8 mouse cellular contexts compared by ENCODE assay signal in genomic region chr13:28950266-28950622, GRCm38 (mm10). TPM values are rescaled to one million over a fixed set of nuclear protein-coding genes. Genes with fewer than 3 reads are reported as not detected.
A peak's percentile ranks its signal among the peaks of the same experiment; 100 is the strongest.
DNase-seq lines count a peak whose midpoint lies in the region; ATAC-seq and TF ChIP-seq lines count a peak whose summit lies in the region.

No protein-coding gene starts in this region.

- H3K27ac ChIP-seq in gastrocnemius, adult 2 months: peak overlapping the region; percentile 83
- H3K27ac ChIP-seq in heart, embryonic 15.5 days: peak overlapping the region; percentile 100
- no peak overlapping the region for H3K27ac ChIP-seq in liver, postnatal 0 days (ENCODE audit: low read depth)

- peak; percentile 55 for TF ChIP-seq CTCF in gastrocnemius, adult 2 months (IDR thresholded peaks at IDR 0.05)
- TF ChIP-seq CTCF in C2C12 (IDR thresholded peaks at IDR 0.05; ENCODE audit: control insufficient read depth, insufficient read depth, insufficient read length): no peak
- TF ChIP-seq CTCF in liver, postnatal 0 days (IDR thresholded peaks at IDR 0.05; ENCODE audit: low read depth): peak; percentile 14; the same call in 1 of the 2 replicates

- H3K79me2 ChIP-seq in C2C12 (ENCODE audit: control insufficient read depth, insufficient read depth): peaks cover 56% of the 10 kb centered on the region

- ATAC-seq in heart, embryonic 15.5 days (replicated peaks; ENCODE audit: insufficient number of reproducible peaks, insufficient read depth, low FRiP score, low read depth): no peak
- ATAC-seq in liver, postnatal 0 days: no peak
- no peak for ATAC-seq in inflammation-experienced regulatory T-cells, adult 6 months
- ATAC-seq in cerebellum, adult (ENCODE audit: insufficient number of reproducible peaks, low FRiP score, low TSS enrichment): no peak

- no peaks in the 10 kb centered on the region for H3K9me3 ChIP-seq in heart, embryonic 15.5 days (replicated peaks)
- no peaks in the 10 kb centered on the region for H3K9me3 ChIP-seq in liver, postnatal 0 days (ENCODE audit: low read length)

- peak overlapping the region; percentile 91 for H3K4me3 ChIP-seq in gastrocnemius, adult 2 months
- H3K4me3 ChIP-seq in C2C12 (ENCODE audit: insufficient read depth, poor library complexity, severe bottlenecking): peak overlapping the region; percentile 92
- H3K4me3 ChIP-seq in heart, embryonic 15.5 days: peak overlapping the region; percentile 86
- H3K4me3 ChIP-seq in liver, postnatal 0 days (ENCODE audit: low read depth, low read length): peak overlapping the region; percentile 60

- peak overlapping the region; percentile 98 for H3K9ac ChIP-seq in heart, embryonic 15.5 days
- peak overlapping the region; percentile 27; the same call in 1 of the 2 replicates for H3K9ac ChIP-seq in liver, postnatal 0 days (replicated peaks)

- peaks cover 19% of the 10 kb centered on the region for H3K36me3 ChIP-seq in C2C12 (ENCODE audit: control insufficient read depth, insufficient read depth)
- H3K36me3 ChIP-seq in heart, embryonic 15.5 days: no peaks in the 10 kb centered on the region
- H3K36me3 ChIP-seq in liver, postnatal 0 days (replicated peaks; ENCODE audit: insufficient read depth, low read length): no peaks in the 10 kb centered on the region

- no peak for DNase-seq in gastrocnemius, adult 2 months
- no peak for DNase-seq in gastrocnemius, postnatal 14 days
- DNase-seq in liver, postnatal 0 days: no peak
- no peak for DNase-seq in left cerebral cortex, adult 9 months (ENCODE audit: low spot score in 2 of 2)

- TF ChIP-seq EP300 in liver, postnatal 0 days (IDR thresholded peaks at IDR 0.05; ENCODE audit: low read depth): no peak

- H3K4me2 ChIP-seq in heart, embryonic 15.5 days: peak overlapping the region; percentile 65
- H3K4me2 ChIP-seq in liver, postnatal 0 days (ENCODE audit: low read depth, low read length): peak overlapping the region; percentile 69

- no peaks in the 10 kb centered on the region for H3K27me3 ChIP-seq in C2C12 (ENCODE audit: control insufficient read depth, insufficient read depth, insufficient read length)
- no peaks in the 10 kb centered on the region for H3K27me3 ChIP-seq in heart, embryonic 15.5 days
- H3K27me3 ChIP-seq in liver, postnatal 0 days (ENCODE audit: insufficient read depth, low read length): peaks cover 33% of the 10 kb centered on the region

- peaks cover 48% of the 10 kb centered on the region for H3K79me3 ChIP-seq in C2C12 (ENCODE audit: low read depth)

- peaks cover 33% of the 10 kb centered on the region for H3K4me1 ChIP-seq in heart, embryonic 15.5 days (replicated peaks)
- H3K4me1 ChIP-seq in liver, postnatal 0 days (ENCODE audit: insufficient read depth): peaks cover 12% of the 10 kb centered on the region

- peak overlapping the region; percentile 68 for H3ac ChIP-seq in C2C12 (ENCODE audit: control insufficient read depth, insufficient read length, low read depth)

- under 1% methylated on average over 9 of the region's 9 CpGs for WGBS in heart, embryonic 15.5 days
- WGBS in liver, postnatal 0 days (ENCODE audit: insufficient replicate concordance): under 1% methylated on average over 9 of the region's 9 CpGs

- intact Hi-C loops in gastrocnemius, adult 2 months (cut with DNase I): loop anchor here (5.0 to 10.0 kb wide), 5 partner anchors 63 to 533 kb away; no protein-coding TSS in a partner anchor
- intact Hi-C loops in gastrocnemius, postnatal 14 days (cut with DNase I; ENCODE audit: low total_unique reads): loop anchor here (10.0 kb wide), 1 partner anchor 535 kb away; no protein-coding TSS in a partner anchor

TF ChIP-seq in C2C12, 6 proteins besides CTCF, POLR2A, EP300 and RAD21:
- TF ChIP-seq MAX (IDR thresholded peaks at IDR 0.05) (no peak), CEBPB (IDR thresholded peaks at IDR 0.05; ENCODE audit: low read depth) (no peak), USF1 (IDR thresholded peaks at IDR 0.05; ENCODE audit: low read depth) (no peak), MYOD1 (IDR thresholded peaks at IDR 0.05; ENCODE audit: control insufficient read depth, insufficient read length, low read depth) (no peak), FOSL1 (IDR thresholded peaks at IDR 0.05; ENCODE audit: insufficient read depth, low read length, poor library complexity, severe bottlenecking) (no peak), MYOG (IDR thresholded peaks at IDR 0.05; ENCODE audit: control insufficient read depth, extremely low read depth, insufficient read length) (no peak)

RNA-seq across cellular contexts. Expression of gene Sox4, which starts 3.3 kb away (rescaled TPM):
- total RNA-seq in gastrocnemius, adult 2 months (2021): 1 to 10 TPM; 2.1 to 6.5 TPM
- 10 to 100 TPM; 12.0 to 22.4 TPM for total RNA-seq in gastrocnemius, postnatal 14 days (2021)
- polyA plus RNA-seq in C2C12 (2012; fragmentation: generic; extraction: Trizol): 42.4 TPM
- polyA plus RNA-seq in heart, embryonic 15.5 days (2015; fragmentation: Nextera tagmentation; extraction: Ambion mirVana): 47.4 and 48.9 TPM in 2 replicates
- polyA plus RNA-seq in liver, postnatal 0 days (2015; fragmentation: Nextera tagmentation; extraction: Ambion mirVana): 3.6 and 4.1 TPM in 2 replicates
- polyA plus RNA-seq in inflammation-experienced regulatory T-cells, adult 6 months (2017; shearing (Covaris generic)): under 1 TPM in 2 of 3 experiments, not detected in 1; 0.08 to 0.15 TPM
